Mouse (Mus musculus): ENCODE results near the gene Abca8b. TPM values are rescaled to one million over a fixed set of nuclear protein-coding genes. Genes with fewer than 3 reads are reported as not detected.
A peak's percentile ranks its signal among the peaks of the same experiment; 100 is the strongest.
"Not testable (repeated sequence)": the region's sequence is repeated elsewhere in the genome, so short reads cannot be mapped to it uniquely, and the experiment has no call there.

The Abca8b gene
- 1.5 and 1.8 TPM in 2 replicates for polyA plus RNA-seq (2015; fragmentation: Nextera tagmentation; extraction: Ambion mirVana)

- H3K27me3 ChIP-seq (replicated peaks), result no peaks in the 10 kb centered on the region
- H3K4me2 ChIP-seq, result peak within 1 kb of the TSS; percentile 62
- peaks cover 16% of the 10 kb centered on the region for H3K4me1 ChIP-seq
- H3K36me3 ChIP-seq (replicated peaks), result no peaks in the 10 kb centered on the region
- peak within 1 kb of the TSS; percentile 63 for H3K27ac ChIP-seq
- H3K9me3 ChIP-seq, result no peaks in the 10 kb centered on the region
- peak within 1 kb of the TSS; percentile 33 for H3K9ac ChIP-seq
- under 1% methylated on average over 15 of the region's 15 CpGs for WGBS
- peak; percentile 95 for ATAC-seq (replicated peaks)
- peak within 1 kb of the TSS; percentile 48 for H3K4me3 ChIP-seq
These were observed at the start of gene Abca8b for GRCm38 (mm10) chr11:109995624-109996023. Gene Abca8b (minus strand): TSS chr11:109995845.

- Histone ChIP-seq H3K4me2 (no peak overlapping the region), H3K4me1 (peaks cover 3% of the 10 kb centered on the region; the same call in 1 of the 2 replicates), H3K36me3 (replicated peaks) (no peaks in the 10 kb centered on the region), H3K4me3 (no peak overlapping the region), H3K27ac (no peak overlapping the region), H3K9me3 (no peaks in the 10 kb centered on the region), H3K27me3 (replicated peaks) (no peaks in the 10 kb centered on the region), H3K9ac (no peak overlapping the region)
- no peak for ATAC-seq (replicated peaks)
- WGBS, result 94% methylated on average over 2 of the region's 2 CpGs
These were observed 42.1 kb upstream of the Abca8b start for GRCm38 (mm10) chr11:110037795-110038194.

- Histone ChIP-seq H3K36me3 (replicated peaks) (no peaks in the 10 kb centered on the region), H3K4me1 (no peaks in the 10 kb centered on the region), H3K4me3 (no peak overlapping the region), H3K9me3 (no peaks in the 10 kb centered on the region), H3K27ac (no peak overlapping the region), H3K9ac (no peak overlapping the region), H3K27me3 (replicated peaks) (no peaks in the 10 kb centered on the region), H3K4me2 (no peak overlapping the region)
- WGBS, result 69% methylated on average over 7 of the region's 7 CpGs
- no peak for ATAC-seq (replicated peaks)
These were observed 33.5 kb upstream of the Abca8b start for GRCm38 (mm10) chr11:110028913-110029695.

- Histone ChIP-seq H3K4me2 (no peak overlapping the region), H3K36me3 (replicated peaks) (no peaks in the 10 kb centered on the region), H3K27ac (no peak overlapping the region), H3K9ac (no peak overlapping the region), H3K4me3 (no peak overlapping the region), H3K4me1 (no peaks in the 10 kb centered on the region), H3K9me3 (no peaks in the 10 kb centered on the region), H3K27me3 (replicated peaks) (no peaks in the 10 kb centered on the region)
- ATAC-seq (replicated peaks), result no peak
- WGBS, result 80% methylated on average over 2 of the region's 2 CpGs
These were observed 15.3 kb upstream of the Abca8b start for GRCm38 (mm10) chr11:110010836-110011546.

- ATAC-seq (replicated peaks), result peak; percentile 64
- Histone ChIP-seq H3K36me3 (replicated peaks) (no peaks in the 10 kb centered on the region), H3K4me2 (peak overlapping the region; percentile 62), H3K4me3 (peak overlapping the region; percentile 48), H3K27ac (peak overlapping the region; percentile 63; the same call in 1 of the 2 replicates), H3K9ac (no peak overlapping the region), H3K9me3 (no peaks in the 10 kb centered on the region), H3K27me3 (replicated peaks) (no peaks in the 10 kb centered on the region), H3K4me1 (peaks cover 16% of the 10 kb centered on the region)
- 5% methylated on average over 3 of the region's 3 CpGs for WGBS
These were observed 632 bp downstream of the Abca8b start for GRCm38 (mm10) chr11:109995013-109995412.

- Histone ChIP-seq H3K4me3 (no peak overlapping the region), H3K27ac (no peak overlapping the region), H3K9ac (no peak overlapping the region), H3K4me2 (peak overlapping the region; percentile 62; the same call in 1 of the 2 replicates), H3K36me3 (replicated peaks) (no peaks in the 10 kb centered on the region), H3K4me1 (peaks cover 16% of the 10 kb centered on the region), H3K27me3 (replicated peaks) (no peaks in the 10 kb centered on the region), H3K9me3 (no peaks in the 10 kb centered on the region)
- 71% methylated on average over 6 of the region's 6 CpGs for WGBS
- ATAC-seq (replicated peaks), result no peak
These were observed 1.6 kb downstream of the Abca8b start for GRCm38 (mm10) chr11:109994014-109994413.

GRCm38 (mm10) chr11:109991270-109991669 is 4.4 kb downstream of the Abca8b start:
- no peak overlapping the region for H3K4me2 ChIP-seq
- WGBS, result 83% methylated on average over 3 of the region's 3 CpGs
- H3K4me3 ChIP-seq, result no peak overlapping the region
- H3K9me3 ChIP-seq, result no peaks in the 10 kb centered on the region
- H3K4me1 ChIP-seq, result peaks cover 13% of the 10 kb centered on the region
- no peaks in the 10 kb centered on the region for H3K27me3 ChIP-seq (replicated peaks)
- H3K27ac ChIP-seq, result no peak overlapping the region
- no peak for ATAC-seq (replicated peaks)
- H3K9ac ChIP-seq, result no peak overlapping the region
- no peaks in the 10 kb centered on the region for H3K36me3 ChIP-seq (replicated peaks)

GRCm38 (mm10) chr11:109990256-109990655 is 5.4 kb downstream of the Abca8b start:
- Histone ChIP-seq H3K36me3 (replicated peaks) (no peaks in the 10 kb centered on the region), H3K27me3 (replicated peaks) (no peaks in the 10 kb centered on the region), H3K9me3 (no peaks in the 10 kb centered on the region), H3K4me1 (peaks cover 9% of the 10 kb centered on the region; the same call in 1 of the 2 replicates), H3K4me3 (no peak overlapping the region), H3K27ac (no peak overlapping the region), H3K4me2 (no peak overlapping the region), H3K9ac (no peak overlapping the region)
- no peak for ATAC-seq (replicated peaks)
- WGBS, result 88% methylated on average over 2 of the region's 2 CpGs

GRCm38 (mm10) chr11:109988164-109988563 is 7.5 kb downstream of the Abca8b start:
- no peaks in the 10 kb centered on the region for H3K36me3 ChIP-seq (replicated peaks)
- 83% methylated on average over 1 of the region's 1 CpGs for WGBS
- no peaks in the 10 kb centered on the region for H3K4me1 ChIP-seq
- no peak overlapping the region for H3K9ac ChIP-seq
- H3K27me3 ChIP-seq (replicated peaks), result no peaks in the 10 kb centered on the region
- H3K4me2 ChIP-seq, result no peak overlapping the region
- no peak for ATAC-seq (replicated peaks)
- H3K27ac ChIP-seq, result no peak overlapping the region
- H3K9me3 ChIP-seq, result no peaks in the 10 kb centered on the region
- no peak overlapping the region for H3K4me3 ChIP-seq

GRCm38 (mm10) chr11:109987460-109988072 is 8.1 kb downstream of the Abca8b start:
- not testable (repeated sequence) for H3K9me3 ChIP-seq

GRCm38 (mm10) chr11:109981872-109982271 is 13.8 kb downstream of the Abca8b start:
- H3K9me3 ChIP-seq, result no peaks in the 10 kb centered on the region
- 92% methylated on average over 2 of the region's 2 CpGs for WGBS
- ATAC-seq (replicated peaks), result no peak

More at GRCm38 (mm10) chr11:109987460-109988072, 8.1 kb downstream of the Abca8b start:
- not testable (repeated sequence) for H3K4me1 ChIP-seq; ATAC-seq (replicated peaks); H3K27ac ChIP-seq; H3K36me3 ChIP-seq (replicated peaks); H3K4me2 ChIP-seq; H3K4me3 ChIP-seq; H3K27me3 ChIP-seq (replicated peaks); H3K9ac ChIP-seq
- 44% methylated on average over 11 of the region's 11 CpGs for WGBS

GRCm38 (mm10) chr11:109970521-109970920 is 25.1 kb downstream of the Abca8b start:
- no peak overlapping the region for H3K4me3 ChIP-seq
- H3K27me3 ChIP-seq (replicated peaks), result no peaks in the 10 kb centered on the region
- no peaks in the 10 kb centered on the region for H3K36me3 ChIP-seq (replicated peaks)
- no peak overlapping the region for H3K9ac ChIP-seq
- no peak for ATAC-seq (replicated peaks)
- H3K9me3 ChIP-seq, result no peaks in the 10 kb centered on the region
- no peaks in the 10 kb centered on the region for H3K4me1 ChIP-seq
- no peak overlapping the region for H3K27ac ChIP-seq
- 89% methylated on average over 4 of the region's 4 CpGs for WGBS
- no peak overlapping the region for H3K4me2 ChIP-seq

More at GRCm38 (mm10) chr11:109981872-109982271, 13.8 kb downstream of the Abca8b start:
- Histone ChIP-seq H3K27ac (no peak overlapping the region), H3K36me3 (replicated peaks) (no peaks in the 10 kb centered on the region), H3K9ac (no peak overlapping the region), H3K27me3 (replicated peaks) (no peaks in the 10 kb centered on the region), H3K4me2 (no peak overlapping the region), H3K4me3 (no peak overlapping the region), H3K4me1 (no peaks in the 10 kb centered on the region)
